Mouse (Mus musculus) G1E-ER4 (cell line): Measurements from ENCODE around the gene AW549877. TPM values are rescaled to one million over a fixed set of nuclear protein-coding genes. Genes with fewer than 3 reads are reported as not detected.

Experiments
- GATA1 ChIP-seq: IDR thresholded peaks from one replicate; pipeline ENCODE4 v1.8.0; 2012; ENCODE audit warnings: low read length, inconsistent platforms
- polyA plus RNA-seq: library from polyadenylated mRNA; stranded (reverse); fragments of >175 nt; gene quantifications from 2 replicates; pipeline ENCODE4 v1.2.3, GENCODE M21; 2012

The AW549877 gene
- 1.3 and 2.0 TPM in 2 replicates for polyA plus RNA-seq

DNA sequence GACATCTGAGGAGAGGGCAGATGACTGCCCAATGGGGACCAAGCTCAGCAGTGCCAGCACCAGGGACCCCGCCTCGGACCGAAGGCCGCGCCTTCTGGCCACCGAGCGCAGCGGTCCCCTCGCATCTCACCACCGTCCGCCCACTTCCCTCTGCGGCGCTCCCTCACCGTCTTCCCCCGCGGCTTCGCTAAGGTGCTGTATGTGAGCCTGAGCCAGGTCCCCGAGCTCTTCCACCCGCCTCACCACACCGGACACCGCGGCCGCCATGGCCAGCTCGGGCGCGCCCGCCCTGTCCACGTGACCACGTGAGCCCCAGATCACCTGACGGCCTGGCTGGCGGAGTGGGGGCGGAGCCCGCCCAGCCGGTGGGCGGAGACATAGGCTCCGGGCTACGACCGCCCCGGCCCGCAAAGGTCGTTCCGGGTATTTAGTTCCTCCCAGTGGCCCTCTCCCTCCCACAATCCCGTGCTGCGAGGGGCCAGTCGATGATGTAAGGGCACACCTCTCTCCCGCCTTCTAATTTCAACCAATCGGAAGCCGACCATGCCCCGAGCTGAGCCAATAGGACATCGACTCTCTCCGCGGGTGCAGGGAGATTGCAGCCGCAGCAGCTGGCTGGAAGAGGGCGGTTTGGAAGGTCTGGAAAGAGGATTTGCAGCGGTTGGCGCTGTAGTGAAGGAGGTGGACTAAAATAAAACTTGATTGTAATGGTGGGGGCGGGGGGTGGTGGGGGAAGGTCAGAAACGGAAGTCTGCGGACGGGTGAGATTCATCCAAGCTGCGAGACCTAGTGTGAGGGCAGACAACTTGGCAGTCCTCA, at the start of gene AW549877:
Gene AW549877, minus strand, starts transcription at position 297 of the 819 bp plus-strand sequence.
- TF ChIP-seq GATA1: no peak

DNA sequence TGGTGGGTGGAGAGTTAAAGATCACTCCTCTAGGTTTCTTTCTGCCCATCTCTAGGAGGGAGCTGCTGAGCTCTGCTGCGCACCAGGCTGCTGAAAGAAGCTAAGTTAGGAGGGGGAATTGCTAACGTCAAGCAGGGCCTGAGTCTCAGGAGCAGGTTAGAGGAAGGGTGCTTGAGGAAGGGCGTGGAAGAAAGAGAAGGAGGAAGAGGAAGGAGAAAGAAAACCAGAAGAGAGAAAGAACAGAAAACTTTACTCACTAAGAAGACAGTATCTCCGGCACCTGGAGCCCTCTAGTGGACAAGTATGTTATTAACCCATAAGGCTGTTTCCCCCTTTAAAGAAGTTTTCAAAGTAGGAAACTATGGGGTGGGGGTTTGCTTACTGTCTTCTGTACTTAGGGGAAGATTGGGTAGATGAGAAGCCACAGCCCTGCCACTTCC, 47.5 kb upstream of the AW549877 start:
- TF ChIP-seq GATA1: no peak

- no peak for TF ChIP-seq GATA1
These were observed 46.9 kb upstream of the AW549877 start for GRCm38 (mm10) chr15:4042423-4042822.

GRCm38 (mm10) chr15:4033168-4034004, 37.8 kb upstream of the AW549877 start:
- no peak for TF ChIP-seq GATA1

- TF ChIP-seq GATA1: no peak
These were observed 33.4 kb upstream of the AW549877 start for GRCm38 (mm10) chr15:4028960-4029359.

DNA sequence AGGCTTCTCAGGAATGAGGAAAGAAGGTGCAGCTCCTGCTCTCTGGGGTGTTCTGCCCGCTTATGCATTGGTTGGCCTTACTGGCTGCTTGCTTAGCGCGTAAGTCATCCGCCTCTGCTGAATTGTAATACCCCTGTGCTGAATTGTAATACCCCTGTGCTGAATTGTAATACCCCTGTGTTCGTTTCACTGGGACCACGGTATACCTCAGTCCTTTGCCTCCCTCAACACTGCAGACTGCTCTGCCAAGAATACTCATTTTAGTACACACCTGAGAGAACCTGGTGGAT, 32.8 kb upstream of the AW549877 start:
- no peak for TF ChIP-seq GATA1

DNA sequence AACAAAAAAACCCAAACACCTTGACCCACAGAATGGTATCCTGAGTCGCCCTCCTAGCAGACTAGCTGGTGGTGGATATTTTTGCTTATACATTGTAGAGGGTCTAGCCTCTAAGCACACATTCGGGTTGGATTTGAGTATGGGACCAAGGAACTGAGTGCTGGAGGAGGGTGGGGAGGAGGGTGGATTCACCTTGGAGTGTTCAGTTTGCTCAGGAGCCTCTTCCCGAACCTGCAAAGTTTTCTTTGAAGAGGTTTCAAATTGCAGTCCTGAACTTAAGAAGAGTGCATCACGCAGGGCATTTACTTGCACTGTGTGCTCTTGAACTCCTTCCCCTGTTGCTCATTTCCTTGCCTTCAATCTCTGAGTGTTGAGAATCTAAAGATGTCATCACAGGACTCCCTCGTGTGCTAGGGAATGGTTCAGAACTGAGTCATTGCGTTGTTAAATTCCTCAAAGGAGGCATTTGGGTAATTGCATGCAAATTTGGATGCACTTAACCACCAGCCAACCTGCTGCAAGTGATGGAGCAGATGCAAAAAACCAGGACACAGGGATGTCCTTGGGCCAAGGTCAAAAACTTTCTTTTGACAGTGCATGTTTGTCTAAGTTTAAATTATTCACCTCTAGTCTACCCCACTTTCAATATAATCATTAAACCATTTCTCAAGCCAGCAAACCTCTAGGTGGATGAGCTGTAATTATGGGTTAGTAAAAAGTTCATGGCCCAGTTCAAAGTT, 32.3 kb upstream of the AW549877 start:
- TF ChIP-seq GATA1: no peak

- no peak for TF ChIP-seq GATA1
These were observed 31.5 kb upstream of the AW549877 start for GRCm38 (mm10) chr15:4026831-4027584.

- TF ChIP-seq GATA1: no peak
These were observed 30.8 kb upstream of the AW549877 start, which contains the start of gene Oxct1 for GRCm38 (mm10) chr15:4026231-4026773. Oxct1 (plus strand) TSS chr15:4026383.

- TF ChIP-seq GATA1: no peak
These were observed 30.0 kb upstream of the AW549877 start for GRCm38 (mm10) chr15:4025508-4025904.

- no peak for TF ChIP-seq GATA1
These were observed 29.4 kb upstream of the AW549877 start for GRCm38 (mm10) chr15:4024726-4025507.

DNA sequence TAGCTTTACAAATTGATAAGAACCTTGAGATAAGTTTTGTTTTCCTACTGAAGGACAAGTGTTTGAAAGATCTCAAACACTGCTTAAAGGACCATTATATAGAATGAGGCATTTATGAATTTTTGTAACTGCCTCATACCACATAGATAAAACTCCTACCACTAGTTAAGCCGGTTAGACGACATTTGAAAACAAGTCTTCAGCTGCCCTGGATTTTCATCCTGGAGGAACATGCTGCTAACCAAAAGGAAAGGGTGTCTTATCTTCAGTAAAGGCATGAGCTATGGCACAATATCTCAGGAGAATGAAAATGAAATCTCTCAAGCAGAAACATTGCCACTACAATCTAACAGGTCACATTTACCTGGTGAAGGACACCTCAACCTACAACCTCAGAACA, 28.2 kb upstream of the AW549877 start:
- no peak for TF ChIP-seq GATA1

DNA sequence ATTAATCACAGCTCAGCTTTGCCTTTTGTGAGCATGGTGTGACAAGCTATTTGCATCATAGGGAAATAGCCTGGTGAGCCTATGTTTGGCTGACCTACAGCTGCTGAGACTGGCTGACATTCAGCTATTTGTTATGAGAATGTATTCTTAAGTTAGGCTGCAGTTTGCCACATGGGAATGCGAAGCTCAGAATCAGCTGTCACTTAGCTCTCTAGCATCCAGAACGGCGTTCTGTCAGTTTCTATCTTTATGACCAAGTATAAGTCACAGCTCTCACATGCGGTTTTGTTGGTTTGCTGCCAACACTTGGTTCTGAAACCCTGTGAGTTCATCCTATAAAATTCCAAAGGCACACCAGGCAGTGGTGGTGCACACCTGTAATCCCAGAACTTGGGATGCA, 25.2 kb upstream of the AW549877 start:
- TF ChIP-seq GATA1: no peak

GRCm38 (mm10) chr15:4013873-4014272, 18.3 kb upstream of the AW549877 start:
- TF ChIP-seq GATA1: no peak

DNA sequence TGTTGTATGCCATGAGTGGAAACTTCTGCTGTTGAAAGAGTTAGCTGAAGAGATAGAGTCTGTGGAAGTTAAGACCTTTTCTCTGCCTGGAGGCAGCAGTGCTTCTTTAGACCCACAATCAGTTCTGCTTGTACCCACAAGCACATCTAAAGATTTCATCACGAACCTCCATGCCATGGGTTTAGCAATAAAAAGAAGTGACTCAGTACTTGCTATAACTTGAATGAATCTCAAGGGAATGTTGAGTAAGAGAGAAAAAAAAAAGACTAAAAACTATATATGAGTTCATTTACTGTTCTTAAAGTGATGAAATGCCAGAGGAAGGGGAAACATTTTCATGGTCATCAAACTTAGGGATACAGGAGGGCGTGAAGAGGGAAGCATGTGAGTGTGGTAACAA, 5.0 kb upstream of the AW549877 start:
- no peak for TF ChIP-seq GATA1
